Mouse (Mus musculus): ENCODE measurements around the gene Kcnf1.
"Not testable (repeated sequence)": the region's sequence is repeated elsewhere in the genome, so short reads cannot be mapped to it uniquely, and the experiment has no call there.

Gene Kcnf1

DNA sequence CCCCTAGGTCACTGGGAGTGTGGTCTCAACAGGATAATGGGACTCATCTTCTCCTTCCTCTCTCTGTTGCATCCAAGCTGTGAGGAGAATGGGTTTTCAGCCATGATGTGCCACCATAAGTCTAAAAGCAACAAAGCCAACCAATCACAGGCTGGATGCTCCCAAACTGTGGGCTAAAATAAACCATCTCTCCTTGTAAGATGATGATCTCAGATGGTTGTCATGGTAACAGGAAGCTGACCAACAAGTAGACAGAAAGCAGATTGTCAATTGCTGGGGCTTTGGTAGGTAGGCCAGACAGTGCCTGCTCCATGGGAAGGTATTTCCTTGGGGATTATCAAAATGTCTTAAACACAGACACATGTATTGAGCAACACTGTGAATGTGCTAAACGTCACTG is 20.9 kb downstream of the Kcnf1 start:
- no peak for DNase-seq

- no peak for DNase-seq
These were observed 23.8 kb downstream of the Kcnf1 start for GRCm38 (mm10) chr12:17152840-17153239.

- DNase-seq = no peak
These were observed 27.8 kb downstream of the Kcnf1 start for GRCm38 (mm10) chr12:17148920-17149319.

GRCm38 (mm10) chr12:17141791-17142190 is 34.9 kb downstream of the Kcnf1 start:
- DNase-seq = no peak

- no peak for DNase-seq
These were observed 36.3 kb downstream of the Kcnf1 start for GRCm38 (mm10) chr12:17140436-17140835.

GRCm38 (mm10) chr12:17134546-17135096 is 42.1 kb downstream of the Kcnf1 start:
- no peak for DNase-seq

- DNase-seq = no peak
These were observed 44.4 kb downstream of the Kcnf1 start for GRCm38 (mm10) chr12:17132243-17132642.

- DNase-seq = no peak
These were observed 45.1 kb downstream of the Kcnf1 start for GRCm38 (mm10) chr12:17131563-17131962.

GRCm38 (mm10) chr12:17122881-17123280 is 53.8 kb downstream of the Kcnf1 start:
- not testable (repeated sequence) for DNase-seq

Measured in kidney, postnatal 14 days (tissue).